Mouse (Mus musculus) gastrocnemius, adult 2 months (tissue): ENCODE results near the gene Rec114. TPM values are rescaled to one million over a fixed set of nuclear protein-coding genes. Genes with fewer than 3 reads are reported as not detected.

ENCODE experiments used
- DNase-seq: peaks from one replicate; pipeline ENCODE4 v3.0.0; 2022
- H3K27ac ChIP-seq: fragments of 200-600 bp; 2 replicates; pipeline ENCODE4 v1.8.1; 2022; ENCODE audit warnings: mild to moderate bottlenecking
- H3K4me3 ChIP-seq: fragments of 200-600 bp; 2 replicates; pipeline ENCODE4 v1.8.1; 2022; ENCODE audit warnings: mild to moderate bottlenecking, moderate library complexity
- CTCF ChIP-seq: fragments of 200-600 bp; IDR thresholded peaks from 2 replicates; pipeline ENCODE4 v1.8.1; 2022; ENCODE audit warnings: antibody characterized with exemption, mild to moderate bottlenecking, moderate library complexity
- intact Hi-C: fragments of 180-260 bp; cut with DNase I; formaldehyde crosslinking; loops from one replicate; pipeline ENCODE4 v1.15.1; 2025
- total RNA-seq, 2 experiments: library from RNA; stranded (reverse); gene quantifications; 2 replicates each; pipeline ENCODE4 v1.2.3; 2021

Gene Rec114
- total RNA-seq, 2 experiments from 2014 or later, result not detected

DNA sequence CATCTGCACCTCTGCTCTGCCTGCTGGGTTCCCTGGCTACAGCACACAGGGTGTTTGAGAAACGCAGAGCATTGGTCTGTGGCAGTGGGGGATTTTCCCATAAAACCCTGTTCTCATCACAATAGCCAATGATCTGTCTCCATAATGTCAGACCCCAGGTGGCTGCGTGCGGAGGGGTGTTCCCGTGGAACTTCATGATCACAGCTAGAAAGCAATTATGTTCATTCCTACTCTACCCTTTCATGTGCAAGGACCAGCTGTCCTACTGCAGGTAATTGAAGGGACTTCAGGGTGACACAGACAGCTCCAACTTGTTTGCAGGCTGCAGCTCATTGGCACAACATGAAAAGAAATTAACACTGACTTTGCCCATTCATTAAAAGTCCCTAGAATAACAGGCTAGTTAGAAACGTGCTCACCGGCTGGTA is 3.6 kb upstream of the Rec114 start:
- DNase-seq, result no peak
- Histone ChIP-seq H3K4me3 (no peak overlapping the region), H3K27ac (no peak overlapping the region)
- intact Hi-C loops, result no loop called here
- no peak for TF ChIP-seq CTCF

DNA sequence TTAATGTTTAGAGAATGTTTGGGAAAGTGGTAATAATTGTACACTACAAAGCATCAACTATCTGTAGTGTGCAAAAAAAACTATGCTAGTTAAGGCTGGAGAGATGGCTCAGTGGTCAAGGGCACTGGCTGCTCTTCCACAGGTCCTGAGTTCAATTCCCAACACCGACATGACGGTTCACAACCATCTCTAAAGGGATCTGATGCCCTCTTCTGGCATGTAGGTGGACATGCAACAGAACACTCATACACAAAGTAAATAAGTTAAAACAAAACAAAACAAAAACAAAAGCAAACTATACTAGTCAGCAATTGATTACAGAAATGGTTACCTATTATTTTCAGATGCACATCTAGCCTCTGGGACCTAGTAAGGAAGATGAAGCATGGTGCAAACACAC is 1.1 kb downstream of the Rec114 start:
- intact Hi-C loops, result no loop called here
- no peak for TF ChIP-seq CTCF
- no peak overlapping the region for H3K4me3 ChIP-seq
- no peak for DNase-seq
- H3K27ac ChIP-seq, result no peak overlapping the region

DNA sequence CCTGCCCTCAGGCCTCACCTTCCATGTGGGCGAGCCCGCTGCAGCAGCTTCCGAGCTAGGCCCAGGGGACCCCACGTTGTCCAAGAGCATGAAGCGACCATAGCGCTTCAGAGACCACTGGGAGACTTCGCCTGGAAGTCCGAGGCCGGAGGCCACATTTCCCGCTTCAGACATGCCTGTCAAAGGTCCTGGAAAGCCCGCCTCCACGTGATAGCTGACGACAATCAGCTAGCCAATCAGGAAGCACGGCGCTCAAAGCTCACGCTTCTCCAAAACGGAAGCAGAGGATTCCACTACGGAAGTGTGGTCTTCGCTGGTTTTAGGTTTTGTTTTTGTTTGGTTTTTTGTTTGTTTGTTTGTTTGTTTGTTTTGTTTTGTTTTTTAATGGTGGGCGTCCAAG is 2.4 kb downstream of the Rec114 start:
- no peak overlapping the region for H3K27ac ChIP-seq
- intact Hi-C loops, result no loop called here
- H3K4me3 ChIP-seq, result no peak overlapping the region
- no peak for TF ChIP-seq CTCF
- DNase-seq, result no peak

DNA sequence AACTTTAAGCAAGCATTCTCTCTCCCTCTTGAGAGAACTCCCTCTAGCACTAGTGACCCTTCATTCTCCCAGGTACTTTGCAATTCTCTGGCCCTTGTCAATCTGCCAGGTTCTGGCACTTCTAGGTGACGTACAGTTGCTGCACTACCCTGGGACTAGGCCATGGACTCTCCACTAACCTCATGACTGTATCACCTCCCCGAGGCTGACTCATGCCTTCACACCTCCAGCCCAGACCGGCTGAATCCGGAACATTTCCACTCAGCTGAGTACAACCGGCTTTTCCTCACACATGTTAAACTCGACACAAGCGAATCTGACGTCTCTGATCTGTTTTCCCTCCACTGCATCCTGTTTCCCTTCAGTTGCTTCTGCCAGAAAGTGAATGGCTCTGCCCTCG is 4.0 kb downstream of the Rec114 start:
- intact Hi-C loops, result no loop called here
- Histone ChIP-seq H3K27ac (no peak overlapping the region), H3K4me3 (no peak overlapping the region)
- no peak for DNase-seq
- TF ChIP-seq CTCF, result no peak

DNA sequence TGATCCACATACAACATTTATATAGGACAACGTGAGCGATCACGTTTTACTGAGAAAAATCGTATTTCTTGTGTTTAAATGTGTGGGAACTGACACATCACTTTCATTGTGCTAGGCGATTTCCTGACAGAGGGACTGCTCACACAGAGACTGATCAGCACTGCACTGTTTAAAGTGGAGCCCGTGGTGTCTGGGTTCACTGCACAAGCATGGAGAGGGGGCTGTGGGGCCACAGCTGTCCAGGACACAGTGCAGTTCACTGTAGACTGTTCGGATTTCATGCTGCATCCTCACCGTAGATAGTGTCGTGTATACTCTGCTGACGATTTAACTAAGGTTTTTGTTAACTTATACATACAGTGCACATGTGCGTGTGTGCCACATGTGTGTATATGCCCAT is 20.6 kb downstream of the Rec114 start:
- no peak overlapping the region for H3K4me3 ChIP-seq
- H3K27ac ChIP-seq, result no peak overlapping the region
- DNase-seq, result no peak
- TF ChIP-seq CTCF, result no peak
- intact Hi-C loops, result no loop called here

DNA sequence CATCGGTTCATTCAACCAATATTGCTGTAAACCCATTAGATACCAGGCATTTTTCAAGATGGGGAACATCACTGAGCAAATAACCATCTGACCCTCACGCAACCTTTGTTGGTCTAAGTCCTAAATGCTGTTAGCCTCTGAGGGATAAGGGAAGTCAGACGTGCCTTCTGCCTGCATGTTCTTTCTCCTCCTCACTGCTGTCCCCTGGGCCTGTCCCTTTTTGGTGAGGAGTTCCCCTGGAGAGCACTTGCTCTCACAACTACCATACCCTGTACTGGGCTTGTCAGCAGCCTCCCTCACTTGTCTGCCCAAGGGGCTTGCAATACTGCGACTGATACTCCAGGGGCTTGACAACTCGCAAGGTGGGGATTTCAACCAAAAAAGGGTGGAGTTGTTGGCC is 21.6 kb downstream of the Rec114 start:
- no peak for TF ChIP-seq CTCF

DNA sequence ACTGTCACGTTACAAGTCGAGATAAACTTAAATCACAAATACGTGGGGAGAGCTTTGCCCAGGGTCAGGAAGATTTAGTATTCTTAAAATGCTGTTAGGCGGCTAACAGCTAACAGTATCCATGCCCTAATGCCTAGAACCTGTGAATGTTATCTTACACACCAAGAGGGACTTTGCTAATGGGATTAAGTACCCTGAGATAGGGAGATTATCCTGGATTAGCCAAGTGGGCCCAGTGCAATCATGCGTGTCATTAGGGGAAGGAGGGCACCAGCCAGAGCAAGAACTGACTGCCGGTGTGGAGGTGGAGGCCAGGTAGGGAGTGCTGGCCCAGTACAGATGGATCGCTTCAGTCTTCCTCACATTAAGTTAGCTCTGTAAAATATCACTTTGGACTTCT is 22.7 kb downstream of the Rec114 start:
- intact Hi-C loops, result no loop called here
- H3K27ac ChIP-seq, result no peak overlapping the region
- H3K4me3 ChIP-seq, result no peak overlapping the region
- TF ChIP-seq CTCF, result no peak
- DNase-seq, result no peak

More for the DNA sequence above, 21.6 kb downstream of the Rec114 start:
- intact Hi-C loops, result no loop called here
- Histone ChIP-seq H3K4me3 (no peak overlapping the region), H3K27ac (no peak overlapping the region)
- no peak for DNase-seq

DNA sequence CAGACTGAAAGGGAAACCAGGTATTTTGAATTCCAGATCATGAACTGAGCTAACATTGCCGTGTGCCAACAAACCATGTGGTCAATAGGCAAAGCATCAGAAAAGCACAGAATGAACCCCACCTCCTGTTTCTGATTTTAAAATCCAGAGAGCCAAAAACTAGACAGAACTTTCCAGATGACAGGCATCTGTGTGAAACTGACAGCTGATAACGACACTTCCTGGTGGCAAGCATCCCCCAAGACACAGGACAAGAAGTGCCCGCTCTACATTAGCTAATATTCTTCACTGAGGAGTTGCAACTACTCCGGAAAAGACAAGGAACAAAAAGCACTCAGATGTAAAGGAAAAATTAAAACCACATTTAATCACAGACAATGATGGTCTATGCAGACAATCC is 23.6 kb downstream of the Rec114 start:
- no peak for TF ChIP-seq CTCF
- intact Hi-C loops, result no loop called here
- no peak for DNase-seq
- no peak overlapping the region for H3K27ac ChIP-seq
- no peak overlapping the region for H3K4me3 ChIP-seq

DNA sequence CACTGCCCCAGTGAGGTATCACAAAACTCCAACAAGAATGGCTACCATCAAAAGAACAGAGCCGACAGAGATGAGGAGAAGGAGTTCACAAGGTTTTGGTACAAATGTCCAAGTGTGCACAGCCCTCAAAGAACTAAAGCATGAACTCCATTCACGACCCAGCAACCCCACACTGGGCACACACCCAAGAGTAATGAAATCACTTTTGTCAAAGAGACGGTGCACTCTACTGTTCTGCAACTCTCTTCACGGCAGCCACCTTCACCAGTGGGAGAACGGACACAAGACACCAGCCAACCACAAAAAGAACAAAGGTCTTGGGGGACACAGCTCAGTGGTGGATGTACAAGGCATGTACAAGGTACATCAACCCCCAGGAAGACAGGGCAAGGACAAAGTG is 24.3 kb downstream of the Rec114 start:
- TF ChIP-seq CTCF, result no peak
- Histone ChIP-seq H3K4me3 (no peak overlapping the region), H3K27ac (no peak overlapping the region)
- DNase-seq, result no peak
- intact Hi-C loops, result no loop called here

DNA sequence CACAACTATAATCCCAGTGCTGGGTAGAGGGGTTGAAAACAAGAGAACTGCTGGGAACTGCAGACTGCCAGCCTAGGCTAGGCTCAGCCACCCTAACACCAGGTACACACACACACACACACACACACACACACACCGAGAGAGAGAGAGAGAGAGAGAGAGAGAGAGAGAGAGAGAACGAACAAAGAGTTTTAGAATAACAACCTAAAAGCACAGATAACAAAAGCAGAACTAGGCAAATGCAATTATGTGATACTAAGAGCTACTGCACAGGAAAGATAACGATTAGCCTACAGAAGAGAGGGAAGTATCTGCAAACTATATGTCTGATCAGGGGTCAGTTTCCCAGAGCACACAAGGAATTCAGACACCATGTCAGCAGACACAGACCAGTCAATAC is 24.8 kb downstream of the Rec114 start:
- Histone ChIP-seq H3K27ac (no peak overlapping the region), H3K4me3 (no peak overlapping the region)
- no peak for TF ChIP-seq CTCF
- no peak for DNase-seq
- intact Hi-C loops, result no loop called here

DNA sequence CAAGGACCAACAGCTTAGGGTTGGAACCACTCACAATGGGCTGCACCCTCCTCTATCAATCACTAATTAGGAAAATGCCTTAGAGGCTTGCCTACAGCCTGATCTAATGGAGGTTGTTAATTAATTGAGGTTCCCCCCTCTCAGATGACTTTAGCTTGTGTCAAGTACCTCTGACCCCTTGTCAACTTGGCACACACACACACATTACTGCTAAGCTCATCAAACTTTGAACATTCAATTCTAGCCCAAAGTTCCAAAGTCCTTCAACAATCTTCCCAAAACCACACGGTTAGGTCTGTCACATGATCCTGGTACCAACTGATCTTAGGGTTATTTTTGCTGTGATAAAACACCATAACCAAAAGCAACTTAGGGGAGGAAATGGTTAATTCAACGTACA is 26.9 kb downstream of the Rec114 start:
- TF ChIP-seq CTCF, result no peak

DNA sequence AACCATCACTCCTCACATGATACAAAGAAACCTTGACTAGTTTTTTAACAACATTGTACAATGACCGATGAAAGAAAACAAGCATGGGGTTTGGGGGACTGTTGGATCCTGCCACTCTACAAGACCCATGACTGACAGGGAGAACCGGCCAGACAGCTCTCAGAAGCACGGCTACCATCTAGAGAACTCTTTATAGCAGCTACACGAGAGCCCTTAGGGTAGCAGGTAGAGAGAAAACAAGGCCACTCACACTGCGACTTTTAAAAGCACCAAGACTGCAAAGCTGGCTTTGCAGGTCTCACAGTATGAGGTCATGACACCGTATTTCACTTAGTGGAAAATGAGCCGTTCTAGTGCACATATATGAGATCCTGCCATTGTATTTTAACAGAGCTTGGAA is 33.1 kb downstream of the Rec114 start:
- intact Hi-C loops, result loop anchor here (2.0 kb wide), 1 partner anchor 162 kb away; no protein-coding TSS in a partner anchor
- H3K27ac ChIP-seq, result no peak overlapping the region
- TF ChIP-seq CTCF, result no peak

More for the DNA sequence above, 26.9 kb downstream of the Rec114 start:
- intact Hi-C loops, result no loop called here
- DNase-seq, result no peak
- no peak overlapping the region for H3K4me3 ChIP-seq
- no peak overlapping the region for H3K27ac ChIP-seq

DNA sequence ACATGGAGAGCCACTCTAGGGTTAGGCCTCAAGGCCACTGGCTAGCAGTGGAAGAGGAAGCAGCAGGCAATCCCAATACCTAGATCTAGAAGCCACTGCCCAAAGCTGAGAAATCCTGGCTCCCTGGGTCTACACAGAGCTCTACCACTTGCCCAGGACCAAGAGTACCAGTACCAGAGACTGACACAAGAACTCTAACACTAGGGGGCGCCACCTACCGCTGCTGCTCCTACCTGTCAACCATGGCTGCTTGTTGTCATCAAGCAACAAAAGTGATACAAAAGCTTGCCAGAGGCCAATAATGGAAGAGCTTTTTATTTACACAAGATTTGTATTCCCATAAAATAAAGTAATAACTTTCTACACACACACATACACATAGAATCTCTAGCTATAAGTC is 33.8 kb downstream of the Rec114 start:
- intact Hi-C loops, result loop anchor here (2.0 kb wide), 1 partner anchor 163 kb away; no protein-coding TSS in a partner anchor

More for the DNA sequence above, 33.1 kb downstream of the Rec114 start:
- no peak overlapping the region for H3K4me3 ChIP-seq
- DNase-seq, result no peak

DNA sequence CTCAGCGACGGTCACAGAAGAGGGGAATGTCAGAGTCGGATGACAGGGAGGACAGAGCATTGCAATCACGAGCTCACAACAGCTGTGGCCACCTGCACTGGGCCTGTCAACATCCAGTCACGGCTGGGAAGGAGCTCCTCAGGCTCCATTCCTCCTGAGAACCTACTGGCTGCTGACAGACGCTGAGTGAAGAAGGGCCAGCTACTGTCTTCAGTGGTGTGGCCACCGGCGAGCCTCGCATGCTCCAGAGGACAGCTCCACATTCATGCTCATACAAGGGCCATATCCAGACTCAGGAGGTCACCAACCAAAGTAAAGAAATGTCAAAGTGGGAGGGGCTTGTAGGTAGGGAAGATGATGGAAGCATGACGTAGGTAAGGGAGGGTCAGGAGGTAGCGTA is 36.0 kb downstream of the Rec114 start:
- intact Hi-C loops, result no loop called here
- no peak for DNase-seq
- Histone ChIP-seq H3K27ac (no peak overlapping the region), H3K4me3 (no peak overlapping the region)
- TF ChIP-seq CTCF, result no peak

More for the DNA sequence above, 33.8 kb downstream of the Rec114 start:
- peak; percentile 53 for DNase-seq
- TF ChIP-seq CTCF, result peak; percentile 74
- Histone ChIP-seq H3K4me3 (no peak overlapping the region), H3K27ac (no peak overlapping the region)

DNA sequence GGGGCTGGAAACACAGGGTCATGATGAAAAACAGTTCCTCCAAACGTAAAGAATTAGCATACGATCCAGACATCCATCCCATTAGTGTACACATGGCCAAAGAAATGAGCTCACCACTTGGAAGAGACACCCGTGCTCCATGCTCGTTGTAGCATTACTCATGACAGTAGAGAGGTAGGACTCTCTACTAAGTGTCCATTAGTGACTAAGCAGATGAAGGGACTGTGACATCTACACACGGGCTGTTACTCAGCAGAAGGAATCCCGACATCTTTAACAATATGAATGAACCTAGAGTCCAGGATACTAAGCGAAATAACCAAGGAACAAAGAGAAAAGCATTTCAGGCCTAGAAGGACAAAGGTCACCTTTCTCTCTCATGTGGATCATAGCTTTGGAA is 37.7 kb downstream of the Rec114 start:
- no peak for DNase-seq
- no peak for TF ChIP-seq CTCF
- Histone ChIP-seq H3K4me3 (no peak overlapping the region), H3K27ac (no peak overlapping the region)
- intact Hi-C loops, result no loop called here
